In the genomic region with DNA sequence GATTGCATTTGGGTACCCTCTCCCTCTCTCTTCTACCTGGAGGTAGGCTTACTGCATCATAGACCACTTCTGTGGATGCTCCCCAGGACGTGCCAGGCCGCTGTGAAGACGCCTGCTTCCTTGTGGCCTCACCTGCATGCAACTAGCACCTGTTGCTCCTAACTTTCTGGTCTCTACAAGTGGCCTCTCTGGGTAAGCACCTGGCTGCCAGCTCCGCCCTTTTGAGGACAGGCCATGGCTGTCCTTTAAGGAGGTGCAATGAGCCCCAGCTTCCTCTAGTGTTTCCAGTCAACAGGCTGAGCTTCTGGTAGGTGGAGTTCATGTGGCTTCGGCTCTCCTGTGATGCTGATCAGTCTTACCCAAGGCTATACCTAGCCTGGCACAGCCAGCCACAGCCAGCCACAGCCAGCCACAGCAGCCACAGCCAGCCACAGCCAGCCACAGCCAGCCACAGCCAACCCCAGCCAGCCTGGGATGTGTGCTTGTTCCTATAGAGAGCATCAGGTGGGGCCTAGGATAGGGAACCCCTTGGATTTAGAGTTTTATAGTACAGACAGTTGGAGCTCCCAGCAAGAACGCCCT, we compare ENCODE assay signal across 28 mouse cellular contexts. TPM values are rescaled to one million over a fixed set of nuclear protein-coding genes. Genes with fewer than 3 reads are reported as not detected.
DNase-seq lines count a peak whose midpoint lies in the region; ATAC-seq and TF ChIP-seq lines count a peak whose summit lies in the region.
"Had no signal": no experiment of that assay in that cellular context is flagged by ENCODE, and none has a peak within 500 bp of the region (broad histone marks: within the 10 kb centered on the region; RNA-seq: fewer than 3 reads in every experiment).

No protein-coding gene starts in this region.

- H3K4me1 ChIP-seq in heart, embryonic 10.5 days = peaks cover 53% of the 10 kb centered on the region
- H3K4me1 ChIP-seq in heart, embryonic 12.5 days (replicated peaks) = peaks cover 37% of the 10 kb centered on the region
- H3K4me1 ChIP-seq in lung, postnatal 0 days (ENCODE audit: insufficient read depth, low read depth, low read length) = peaks cover 16% of the 10 kb centered on the region
- H3K4me1 ChIP-seq in lung, adult 2 months (ENCODE audit: control insufficient read depth, insufficient read depth, low read length) = peaks cover 6% of the 10 kb centered on the region
- H3K4me1 ChIP-seq in embryonic facial prominence, embryonic 13.5 days = peaks cover 87% of the 10 kb centered on the region

- no peak for DNase-seq in heart, embryonic 10.5 days (ENCODE audit: low spot score)
- peak; percentile 65 for DNase-seq in lung, postnatal 0 days (ENCODE audit: low spot score)
- DNase-seq in lung, adult 2 months = no peak
- peak; percentile 62 for DNase-seq in lung, postnatal 36 days
- DNase-seq in right cerebral cortex, postnatal 25 days = no peak
- DNase-seq: adrenal gland, adult 2 months; cerebellum, adult 11-12 months; cerebellum, postnatal 10 days; gastrocnemius, postnatal 25 days; heart, adult 2 months; heart, postnatal 14 days; layer of hippocampus, postnatal 36 days; midbrain, embryonic 14.5 days had no signal

- H3K4me3 ChIP-seq in heart, embryonic 10.5 days = no peak overlapping the region
- no peak overlapping the region for H3K4me3 ChIP-seq in heart, embryonic 12.5 days
- no peak overlapping the region for H3K4me3 ChIP-seq in lung, postnatal 0 days (ENCODE audit: low read depth, low read length)
- no peak overlapping the region for H3K4me3 ChIP-seq in lung, adult 2 months (replicated peaks; ENCODE audit: extremely low read depth, low read depth, low read length)
- H3K4me3 ChIP-seq in embryonic facial prominence, embryonic 13.5 days = no peak overlapping the region
- H3K4me3 ChIP-seq: embryonic facial prominence, embryonic 12.5 days; erythroblast, embryonic 14.5 days; heart, adult 2 months; layer of hippocampus, adult 2 months; limb, embryonic 15.5 days; megakaryocyte, embryonic 14.5 days; neural tube, embryonic 12.5 days had no signal

- no peaks in the 10 kb centered on the region for H3K36me3 ChIP-seq in heart, embryonic 10.5 days
- H3K36me3 ChIP-seq in heart, embryonic 12.5 days = no peaks in the 10 kb centered on the region
- H3K36me3 ChIP-seq in lung, postnatal 0 days (ENCODE audit: insufficient read depth, low read length) = no peaks in the 10 kb centered on the region
- H3K36me3 ChIP-seq in embryonic facial prominence, embryonic 13.5 days = peaks cover 4% of the 10 kb centered on the region; the same call in 1 of the 2 replicates
- H3K36me3 ChIP-seq: embryonic facial prominence, embryonic 12.5 days; G1E; limb, embryonic 15.5 days; neural tube, embryonic 12.5 days had no signal

- 84% methylated on average over 6 of the region's 6 CpGs for WGBS in heart, embryonic 10.5 days
- WGBS in heart, embryonic 12.5 days = 79% methylated on average over 6 of the region's 6 CpGs
- 71% methylated on average over 6 of the region's 6 CpGs for WGBS in lung, postnatal 0 days
- 76% methylated on average over 6 of the region's 6 CpGs for WGBS in lung, adult 2 months
- 87% methylated on average over 6 of the region's 6 CpGs for WGBS in embryonic facial prominence, embryonic 13.5 days

- H3K27ac ChIP-seq in heart, embryonic 10.5 days = peak overlapping the region; percentile 42; the same call in 1 of the 2 replicates
- no peak overlapping the region for H3K27ac ChIP-seq in heart, embryonic 12.5 days (ENCODE audit: poor library complexity, severe bottlenecking)
- no peak overlapping the region for H3K27ac ChIP-seq in lung, postnatal 0 days (ENCODE audit: low read length)
- no peak overlapping the region for H3K27ac ChIP-seq in embryonic facial prominence, embryonic 13.5 days
- H3K27ac ChIP-seq: embryonic facial prominence, embryonic 12.5 days; heart, adult 2 months; hindbrain, embryonic 14.5 days; layer of hippocampus, adult 2 months; limb, embryonic 15.5 days; liver, embryonic 14.5 days; neural tube, embryonic 12.5 days had no signal

- TF ChIP-seq POLR2A in lung, adult 2 months (IDR thresholded peaks at IDR 0.05; ENCODE audit: borderline replicate concordance, extremely low read depth, low read depth, low read length) = no peak

- H3K9me3 ChIP-seq in heart, embryonic 10.5 days = no peaks in the 10 kb centered on the region
- H3K9me3 ChIP-seq in heart, embryonic 12.5 days (replicated peaks) = no peaks in the 10 kb centered on the region
- no peaks in the 10 kb centered on the region for H3K9me3 ChIP-seq in lung, postnatal 0 days (ENCODE audit: low read length)
- no peaks in the 10 kb centered on the region for H3K9me3 ChIP-seq in embryonic facial prominence, embryonic 13.5 days
- H3K9me3 ChIP-seq: embryonic facial prominence, embryonic 12.5 days; G1E; limb, embryonic 15.5 days; megakaryocyte, embryonic 14.5 days; neural tube, embryonic 12.5 days had no signal

- no peak for ATAC-seq in heart, embryonic 12.5 days (ENCODE audit: insufficient number of reproducible peaks, low FRiP score)
- ATAC-seq in lung, postnatal 0 days = no peak
- ATAC-seq in embryonic facial prominence, embryonic 13.5 days (ENCODE audit: insufficient number of reproducible peaks, insufficient read depth, low FRiP score, low TSS enrichment, low read depth) = no peak
- ATAC-seq: CD4-positive, CD25-positive, alpha-beta regulatory T cell, adult 4 months; forebrain, embryonic 14.5 days; inflammation-experienced regulatory T-cells, adult 6 months; Patski had no signal

- no peak overlapping the region for H3K4me2 ChIP-seq in heart, embryonic 12.5 days
- no peak overlapping the region for H3K4me2 ChIP-seq in lung, postnatal 0 days (replicated peaks; ENCODE audit: low read depth, low read length)
- H3K4me2 ChIP-seq in embryonic facial prominence, embryonic 13.5 days = no peak overlapping the region
- H3K4me2 ChIP-seq: embryonic facial prominence, embryonic 12.5 days; hindbrain, embryonic 14.5 days; limb, embryonic 15.5 days; neural tube, embryonic 12.5 days had no signal

- no peak for TF ChIP-seq EP300 in lung, postnatal 0 days (IDR thresholded peaks at IDR 0.05)

- no peaks in the 10 kb centered on the region for H3K27me3 ChIP-seq in heart, embryonic 10.5 days (ENCODE audit: insufficient read depth, poor library complexity, severe bottlenecking)
- H3K27me3 ChIP-seq in heart, embryonic 12.5 days (replicated peaks) = no peaks in the 10 kb centered on the region; the same call in 1 of the 2 replicates
- no peaks in the 10 kb centered on the region for H3K27me3 ChIP-seq in lung, postnatal 0 days (replicated peaks; ENCODE audit: insufficient read depth, low read length)
- no peaks in the 10 kb centered on the region for H3K27me3 ChIP-seq in embryonic facial prominence, embryonic 13.5 days
- H3K27me3 ChIP-seq: embryonic facial prominence, embryonic 12.5 days; limb, embryonic 15.5 days; neural tube, embryonic 12.5 days; Patski had no signal

- TF ChIP-seq CTCF in lung, postnatal 0 days (IDR thresholded peaks at IDR 0.05) = no peak
- no peak for TF ChIP-seq CTCF in lung, adult 2 months (IDR thresholded peaks at IDR 0.05; ENCODE audit: insufficient read depth, low read length)

- no peak overlapping the region for H3K9ac ChIP-seq in heart, embryonic 12.5 days
- no peak overlapping the region for H3K9ac ChIP-seq in lung, postnatal 0 days (replicated peaks; ENCODE audit: low read depth)
- H3K9ac ChIP-seq in embryonic facial prominence, embryonic 13.5 days = 0 out of 2 replicates have a peak overlapping the region, but pooled peaks have one; percentile 17
- H3K9ac ChIP-seq: embryonic facial prominence, embryonic 12.5 days; hindbrain, embryonic 14.5 days; limb, embryonic 15.5 days; liver, embryonic 14.5 days; neural tube, embryonic 12.5 days had no signal

RNA-seq across cellular contexts. Expression of a gene that starts 27.2 kb away (rescaled TPM):
- polyA plus RNA-seq in heart, embryonic 10.5 days (2016; fragmentation: Nextera tagmentation; extraction: Ambion mirVana) = 12.2 and 13.7 TPM in 2 replicates
- 14.0 and 15.3 TPM in 2 replicates for polyA plus RNA-seq in heart, embryonic 12.5 days (2016; fragmentation: Nextera tagmentation; extraction: Ambion mirVana)
- polyA plus RNA-seq in lung, postnatal 0 days (2015; fragmentation: Nextera tagmentation; extraction: Ambion mirVana) = 9.5 and 9.9 TPM in 2 replicates
- 35.6 and 39.6 TPM in 2 replicates for polyA plus RNA-seq in lung, adult 2 months (2012; rRNA removed)
- 6.4 and 8.6 TPM in 2 replicates for polyA plus RNA-seq in embryonic facial prominence, embryonic 13.5 days (2015; fragmentation: Nextera tagmentation; extraction: Ambion mirVana)

Comparison
In these comparisons a context has a peak if more than half of its experiments do, and no peak if none do; other contexts are left out.
1. DNase-seq: peak in lung, postnatal 0 days (single experiment) and lung, postnatal 36 days (single experiment); none in heart, embryonic 10.5 days (single experiment), lung, adult 2 months (single experiment) and right cerebral cortex, postnatal 25 days (single experiment).